In the genomic region with DNA sequence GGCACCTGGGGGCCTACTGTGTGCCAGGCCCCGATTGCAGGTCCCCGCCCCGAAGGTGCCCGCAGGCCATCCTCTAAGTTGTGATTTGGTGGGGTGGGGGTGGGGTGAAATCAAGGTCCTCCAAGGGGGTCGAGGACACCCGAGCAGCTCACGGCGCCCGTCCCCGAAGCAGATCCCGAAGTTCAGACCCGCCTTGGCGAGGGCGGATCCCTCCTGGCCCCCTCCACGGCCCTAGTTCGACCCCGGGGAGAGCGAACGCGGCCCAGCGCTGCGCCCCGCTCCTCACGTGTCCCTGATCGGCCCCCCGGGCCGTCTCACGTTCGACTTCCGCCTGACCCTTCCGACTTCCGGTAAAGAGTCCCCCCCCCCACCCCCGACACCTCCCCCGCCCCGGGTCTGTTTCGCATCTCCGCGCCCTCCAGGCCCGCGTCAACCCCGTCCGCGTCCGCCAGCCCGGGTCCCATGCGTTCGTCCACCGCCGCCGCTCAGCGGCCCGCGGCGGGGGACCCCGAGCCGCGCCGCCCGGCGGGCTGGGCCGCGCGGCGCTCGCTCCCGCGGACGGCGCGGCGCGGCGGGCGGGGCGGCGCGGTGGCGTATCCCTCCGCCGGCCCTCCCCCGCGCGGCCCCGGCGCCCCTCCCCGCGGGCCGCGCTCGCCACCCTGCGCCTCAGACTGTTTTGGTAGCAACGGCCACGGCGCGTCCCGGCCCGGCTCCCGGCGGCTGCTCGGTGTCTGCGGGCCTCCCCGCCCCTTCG, we compare ENCODE assay signal across 8 mouse cellular contexts. TPM values are rescaled to one million over a fixed set of nuclear protein-coding genes. Genes with fewer than 3 reads are reported as not detected.
DNase-seq lines count a peak whose midpoint lies in the region; ATAC-seq lines count a peak whose summit lies in the region.

TSS of gene Atxn2 (plus strand) at position 164 of the 754 bp plus-strand sequence.

- 1% methylated on average over 102 of the region's 103 CpGs for WGBS in hindbrain, embryonic 10.5 days
- WGBS in lung, embryonic 16.5 days = 0% methylated on average over 41 of the region's 103 CpGs

- H3K9me3 ChIP-seq in hindbrain, embryonic 10.5 days = no peaks in the 10 kb centered on the region
- H3K9me3 ChIP-seq in lung, embryonic 16.5 days (ENCODE audit: control insufficient read depth, low read length) = no peaks in the 10 kb centered on the region

- peak; percentile 86 for DNase-seq in MN1 (ENCODE audit: low spot score)
- DNase-seq in cerebellum, adult 9-10 months = peak; percentile 81
- peak; percentile 38 to 81 for DNase-seq in frontal cortex, adult 2 months (ENCODE audit: extremely low spot score in 1 of 2, low spot score in 1 of 2)
- peak; percentile 88 for DNase-seq in hindbrain, embryonic 10.5 days (ENCODE audit: low spot score)
- peak; percentile 79 for DNase-seq in layer of hippocampus, adult 9-11 months
- DNase-seq in ovary, adult 18-20 months (ENCODE audit: low spot score) = peak; percentile 73
- DNase-seq in thymus, postnatal 0 days (ENCODE audit: low spot score) = peak; percentile 85

- peak within 1 kb of the TSS; percentile 73 for H3K4me2 ChIP-seq in lung, embryonic 16.5 days (ENCODE audit: low read depth, low read length)

- H3K9ac ChIP-seq in lung, embryonic 16.5 days (ENCODE audit: low read length) = peak within 1 kb of the TSS; percentile 94

- peaks cover 7% of the 10 kb centered on the region; the same call in 1 of the 2 replicates for H3K36me3 ChIP-seq in hindbrain, embryonic 10.5 days
- no peaks in the 10 kb centered on the region for H3K36me3 ChIP-seq in lung, embryonic 16.5 days (ENCODE audit: control insufficient read depth, insufficient read depth, low read length)

- peak within 1 kb of the TSS; percentile 99 for H3K27ac ChIP-seq in hindbrain, embryonic 10.5 days
- peak within 1 kb of the TSS; percentile 87 for H3K27ac ChIP-seq in lung, embryonic 16.5 days (ENCODE audit: low read length)

- no peaks in the 10 kb centered on the region for H3K27me3 ChIP-seq in hindbrain, embryonic 10.5 days (ENCODE audit: insufficient read depth, poor library complexity, severe bottlenecking)
- H3K27me3 ChIP-seq in lung, embryonic 16.5 days (ENCODE audit: control insufficient read depth, insufficient read depth, low read depth, low read length) = no peaks in the 10 kb centered on the region

- H3K4me3 ChIP-seq in hindbrain, embryonic 10.5 days = peak within 1 kb of the TSS; percentile 100
- H3K4me3 ChIP-seq in lung, embryonic 16.5 days (ENCODE audit: low read length) = peak within 1 kb of the TSS; percentile 96

- H3K4me1 ChIP-seq in hindbrain, embryonic 10.5 days (replicated peaks) = peaks cover 42% of the 10 kb centered on the region
- H3K4me1 ChIP-seq in lung, embryonic 16.5 days (replicated peaks; ENCODE audit: control insufficient read depth, insufficient read depth, low read length) = peaks cover 23% of the 10 kb centered on the region

- peak; percentile 82 for ATAC-seq in lung, embryonic 16.5 days (ENCODE audit: low read depth)

RNA-seq across cellular contexts. Expression of gene Atxn2, which starts in this region (rescaled TPM):
- 153 TPM in 2 replicates for polyA plus RNA-seq in frontal cortex, adult 2 months (2012; rRNA removed)
- polyA plus RNA-seq in hindbrain, embryonic 10.5 days (2016; fragmentation: Nextera tagmentation; extraction: Ambion mirVana) = 38.6 and 42.0 TPM in 2 replicates
- 30.0 and 31.8 TPM in 2 replicates for polyA plus RNA-seq in lung, embryonic 16.5 days (2015; fragmentation: Nextera tagmentation; extraction: Ambion mirVana)
- 34.9 and 46.6 TPM in 2 replicates for polyA plus RNA-seq in thymus, postnatal 0 days (2015; fragmentation: Nextera tagmentation; extraction: Ambion mirVana)

Comparison
In these comparisons a context has a peak if more than half of its experiments do, and no peak if none do; other contexts are left out.
1. Peak in every context shown above with its lines: DNase-seq, ATAC-seq, H3K4me3 ChIP-seq and H3K27ac ChIP-seq.